Mouse (Mus musculus) right cerebral cortex, postnatal 36 days (tissue): ENCODE data around the gene Ncmap.

Experiments
- DNase-seq, 2 experiments: peaks; one replicate each; pipeline ENCODE4 v3.0.0; 2022; ENCODE audit warnings: low spot score in 2 of 2, mixed read lengths in 1 of 2

Gene Ncmap

GRCm38 (mm10) chr4:135353066-135353793, 44.8 kb downstream of the Ncmap start, which contains the start of gene Srrm1:
Srrm1 (minus strand) TSS chr4:135353321.
- peak; percentile 96 for DNase-seq

- peak in 1 of 2 experiments; percentile 5 for DNase-seq
Observed at GRCm38 (mm10) chr4:135352326-135353065, 45.5 kb downstream of the Ncmap start.

GRCm38 (mm10) chr4:135337376-135337942, 60.6 kb downstream of the Ncmap start:
- DNase-seq, result no peak

GRCm38 (mm10) chr4:135336023-135336357, 62.0 kb downstream of the Ncmap start:
- DNase-seq, result no peak

- DNase-seq, result no peak
Observed at GRCm38 (mm10) chr4:135335327-135336022, 62.6 kb downstream of the Ncmap start.

- no peak for DNase-seq
Observed at GRCm38 (mm10) chr4:135326469-135326868, 71.6 kb downstream of the Ncmap start.

GRCm38 (mm10) chr4:135326046-135326445, 72.0 kb downstream of the Ncmap start:
- DNase-seq, result no peak

- DNase-seq, result no peak
Observed at GRCm38 (mm10) chr4:135323021-135323420, 75.0 kb downstream of the Ncmap start.
